Comparison of ENCODE assay signal across 15 mouse cellular contexts in the genomic region with DNA sequence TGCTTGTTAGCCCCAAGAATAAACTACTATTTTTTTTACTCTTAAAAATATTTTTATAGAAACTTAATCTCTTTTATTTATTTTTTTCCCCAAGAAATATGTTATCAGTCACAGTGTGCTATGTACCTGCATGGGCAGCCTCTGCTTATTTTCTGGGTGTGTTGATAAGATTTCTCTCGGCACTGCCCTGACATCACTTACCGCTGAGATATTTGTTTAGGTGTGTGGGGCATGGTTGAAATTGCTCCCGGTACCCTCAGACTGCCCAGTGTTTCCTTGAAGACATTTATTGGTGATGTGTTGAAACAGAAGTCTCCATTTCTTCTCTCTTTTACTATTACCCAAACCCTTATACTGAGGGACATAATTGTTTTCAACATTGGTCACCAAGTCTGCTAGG.
"Had no signal": no experiment of that assay in that cellular context is flagged by ENCODE, and none has a peak within 500 bp of the region (broad histone marks: within the 10 kb centered on the region; RNA-seq: fewer than 3 reads in every experiment).

No protein-coding gene starts in this region.

- H3K36me3 ChIP-seq: midbrain, embryonic 12.5 days; midbrain, embryonic 15.5 days; neural tube, embryonic 12.5 days had no signal

- H3K27ac ChIP-seq: liver, embryonic 13.5 days; liver, embryonic 15.5 days; macrophage; midbrain, embryonic 12.5 days; midbrain, embryonic 15.5 days; neural tube, embryonic 12.5 days had no signal

- H3K4me3 ChIP-seq: liver, embryonic 13.5 days; liver, embryonic 15.5 days; megakaryocyte, embryonic 14.5 days; midbrain, embryonic 12.5 days; midbrain, embryonic 15.5 days; neural tube, embryonic 12.5 days had no signal

- H3K9ac ChIP-seq: liver, embryonic 13.5 days; liver, embryonic 15.5 days; lung, embryonic 14.5 days; midbrain, embryonic 12.5 days; midbrain, embryonic 15.5 days; neural tube, embryonic 12.5 days had no signal

- H3K4me1 ChIP-seq: liver, embryonic 13.5 days; liver, embryonic 15.5 days; megakaryocyte, embryonic 14.5 days; midbrain, embryonic 12.5 days; midbrain, embryonic 15.5 days; neural tube, embryonic 12.5 days had no signal

- DNase-seq: liver, embryonic 13.5 days; lung, adult 18-20 months; lung, embryonic 14.5 days; lung, postnatal 10 days; lung, postnatal 36 days; right cerebral cortex, postnatal 14 days; thymus, adult 18-20 months; thymus, postnatal 14 days; thymus, postnatal 36 days had no signal

- H3K4me2 ChIP-seq: liver, embryonic 13.5 days; liver, embryonic 15.5 days; lung, embryonic 14.5 days; midbrain, embryonic 12.5 days; midbrain, embryonic 15.5 days; neural tube, embryonic 12.5 days had no signal

- ATAC-seq: midbrain, embryonic 15.5 days had no signal

- H3K27me3 ChIP-seq: liver, embryonic 13.5 days; liver, embryonic 15.5 days; megakaryocyte, embryonic 14.5 days; midbrain, embryonic 12.5 days; midbrain, embryonic 15.5 days; neural tube, embryonic 12.5 days had no signal

- H3K9me3 ChIP-seq: liver, embryonic 13.5 days; liver, embryonic 15.5 days; megakaryocyte, embryonic 14.5 days; midbrain, embryonic 12.5 days; midbrain, embryonic 15.5 days; neural tube, embryonic 12.5 days had no signal
